Mouse (Mus musculus) gastrocnemius, postnatal 36 days (tissue): ENCODE measurements around the gene Isoc2a. TPM values are rescaled to one million over a fixed set of nuclear protein-coding genes. Genes with fewer than 3 reads are reported as not detected.
"Not testable (repeated sequence)": the region's sequence is repeated elsewhere in the genome, so short reads cannot be mapped to it uniquely, and the experiment has no call there.

Experiments
- DNase-seq, 2 experiments: peaks; one replicate each; pipeline ENCODE4 v3.0.0; 2022
- intact Hi-C: fragments of 180-260 bp; cut with DNase I; formaldehyde crosslinking; loops from one replicate; pipeline ENCODE4 v1.15.1; 2025
- total RNA-seq, 2 experiments: library from RNA; stranded (reverse); gene quantifications; 2 replicates each; pipeline ENCODE4 v1.2.3; 2021

The Isoc2a gene
- total RNA-seq, 2 experiments from 2014 or later = 21.0 to 28.3 TPM

DNA sequence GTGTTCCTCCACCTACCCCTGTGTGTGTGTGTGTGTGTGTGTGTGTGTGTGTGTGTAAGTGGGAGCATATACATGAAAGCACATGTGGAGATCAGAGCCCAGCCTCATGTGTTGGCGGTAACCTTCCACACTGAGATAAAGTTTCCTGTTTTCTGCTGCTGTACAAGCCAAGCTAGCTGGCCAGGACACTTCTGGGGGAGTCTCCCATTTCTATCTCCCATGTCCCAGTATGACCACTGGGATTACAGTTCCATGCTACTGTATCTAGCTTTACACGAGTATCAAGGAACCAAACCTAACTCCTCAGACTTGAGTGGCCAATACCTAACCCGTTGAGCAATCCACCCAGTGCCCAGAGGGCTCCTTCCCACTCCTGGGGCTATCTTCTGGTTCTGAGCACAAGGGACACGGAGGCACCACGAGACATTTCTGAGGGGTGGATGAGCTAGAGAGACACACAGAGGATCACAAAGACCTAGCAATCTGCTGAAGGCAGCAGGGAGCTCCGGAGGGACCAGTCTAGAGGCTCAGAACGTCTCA lies 13.3 kb upstream of the Isoc2a start:
- DNase-seq = no peak
- intact Hi-C loops = loop anchor here (10.0 kb wide), 2 partner anchors 49 to 51 kb away; partner anchors contain the start of genes Ube2s and Zfp628

DNA sequence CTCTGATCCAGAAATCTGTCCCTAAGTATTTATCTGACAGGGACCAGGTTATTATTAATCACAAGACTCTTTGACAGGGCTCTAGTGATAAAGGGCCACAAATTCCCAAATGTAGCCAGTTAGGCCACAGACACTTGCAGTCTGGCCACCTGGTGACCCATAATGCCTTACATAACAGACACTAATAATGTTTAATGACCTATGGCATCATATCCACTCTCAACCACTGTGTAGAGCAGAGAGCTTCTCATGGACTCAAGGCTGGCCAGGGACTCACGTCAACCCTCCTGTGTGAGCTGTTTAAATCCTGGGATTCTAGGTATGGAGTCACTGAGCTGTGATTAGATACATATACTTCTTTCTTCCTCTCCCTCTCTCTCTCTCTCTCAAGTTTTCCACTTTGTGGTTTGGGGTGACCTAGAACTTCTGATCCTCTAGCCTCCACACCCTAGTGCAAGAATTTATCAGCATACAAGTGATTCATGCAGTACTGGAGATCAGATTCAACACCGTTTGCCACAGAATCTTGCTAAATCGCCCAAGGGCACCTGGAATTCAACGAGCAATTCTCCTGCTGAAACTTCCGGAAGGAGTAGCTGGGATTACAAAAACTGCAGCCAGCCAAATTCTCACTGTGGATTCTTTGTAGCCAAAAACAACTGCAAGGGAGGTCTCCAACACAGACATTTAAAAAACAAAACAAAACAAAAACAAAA lies 12.7 kb upstream of the Isoc2a start:
- no peak for DNase-seq
- intact Hi-C loops = loop anchor here (10.0 kb wide), 2 partner anchors 49 to 51 kb away; partner anchors contain the start of genes Ube2s and Zfp628

DNA sequence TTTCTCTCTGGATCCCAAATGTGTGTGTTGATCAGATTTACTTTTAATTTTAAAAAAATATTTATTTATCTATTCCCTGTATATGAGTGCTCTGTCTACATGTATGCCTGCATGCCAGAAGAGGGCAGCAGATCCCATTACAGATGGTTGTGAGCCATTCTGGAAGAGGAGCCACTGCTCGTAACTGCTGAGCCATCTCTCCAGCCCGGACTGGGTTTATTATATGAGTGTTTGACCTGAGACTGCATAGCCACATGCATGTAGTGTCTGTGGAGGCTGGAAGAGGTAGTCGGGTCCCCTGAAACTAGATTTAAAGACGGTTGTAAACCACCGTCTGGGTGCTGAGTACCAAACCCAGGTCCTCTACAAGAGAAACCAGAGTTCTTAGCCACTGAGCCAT lies 11.9 kb upstream of the Isoc2a start:
- intact Hi-C loops = loop anchor here (10.0 kb wide), 2 partner anchors 50 kb away; partner anchors contain the start of genes Ube2s and Zfp628
- DNase-seq = no peak

DNA sequence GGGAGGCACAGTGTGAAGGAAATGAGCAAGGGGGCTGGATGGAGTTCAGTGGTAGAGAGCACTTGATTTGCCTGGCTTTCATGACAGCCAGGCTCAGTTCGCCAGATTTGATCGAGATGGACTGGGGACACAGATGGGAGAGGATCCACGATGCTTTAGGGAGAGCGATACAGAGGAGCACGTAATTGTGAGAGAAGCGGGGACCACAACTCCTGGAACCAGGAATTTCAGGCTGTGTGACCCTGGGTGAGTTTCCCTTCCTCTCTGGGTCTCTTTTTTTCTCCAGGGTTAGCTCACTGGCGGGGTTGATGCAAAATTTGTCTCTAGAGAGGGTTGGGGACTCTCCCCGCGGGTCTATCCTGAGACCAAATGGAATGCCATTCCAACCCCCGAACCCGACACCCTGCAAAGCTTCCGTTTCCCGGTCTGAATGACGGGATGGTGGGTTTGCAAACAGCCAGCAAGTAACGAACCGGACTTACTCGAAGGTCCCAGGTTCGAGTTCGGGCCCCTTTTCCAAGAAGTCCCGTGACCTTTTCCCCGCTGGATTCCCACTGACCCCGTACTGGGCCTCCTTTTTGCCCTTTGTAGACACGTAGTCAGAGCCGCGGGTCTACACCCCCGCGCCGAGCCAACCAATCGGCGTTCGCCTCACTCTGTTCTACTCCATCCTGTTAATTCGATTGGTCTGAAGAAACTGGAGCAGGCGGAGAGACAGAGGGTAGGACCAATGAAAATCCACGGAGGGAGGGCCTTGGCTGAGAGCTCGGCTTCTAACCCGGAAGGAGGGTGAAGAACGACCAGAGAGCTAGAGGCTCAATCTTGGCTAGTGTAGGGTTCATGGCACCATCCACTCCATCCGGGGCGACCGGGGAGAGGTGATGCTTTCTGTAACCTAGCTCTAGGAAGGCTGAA lies 11.1 kb upstream of the Isoc2a start:
- intact Hi-C loops = loop anchor here (10.0 kb wide), 2 partner anchors 49 to 51 kb away; partner anchors contain the start of genes Ube2s and Zfp628
- peak; percentile 96 for DNase-seq

DNA sequence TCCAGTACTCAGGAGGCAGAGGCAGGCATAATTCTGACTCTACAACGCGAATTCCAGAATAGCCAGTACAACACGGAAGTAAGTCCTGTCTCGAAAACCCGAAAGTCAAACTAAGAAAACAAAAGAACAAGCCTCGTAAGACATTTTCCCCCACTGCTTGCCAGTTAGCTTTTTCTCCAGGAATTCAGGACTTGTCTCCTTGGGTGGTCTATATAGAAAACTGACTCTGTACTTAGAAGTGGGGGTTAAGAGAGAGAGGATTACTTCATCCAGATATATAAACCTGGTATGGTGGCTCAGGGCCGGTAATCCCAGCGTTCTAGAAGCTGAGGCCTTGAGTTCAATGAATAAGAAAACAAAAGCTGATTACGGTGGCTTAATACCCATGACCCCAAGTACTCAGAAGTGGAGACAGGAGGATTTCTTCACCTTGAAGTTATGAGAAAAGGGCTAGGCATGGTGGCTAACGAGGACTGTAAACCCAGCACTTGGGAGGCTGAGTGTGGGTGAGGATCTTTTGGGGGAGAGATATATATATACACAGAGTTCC lies 10.2 kb upstream of the Isoc2a start:
- intact Hi-C loops = loop anchor here (10.0 kb wide), 2 partner anchors 48 to 52 kb away; partner anchors contain the start of genes Ube2s and Zfp628
- no peak for DNase-seq

DNA sequence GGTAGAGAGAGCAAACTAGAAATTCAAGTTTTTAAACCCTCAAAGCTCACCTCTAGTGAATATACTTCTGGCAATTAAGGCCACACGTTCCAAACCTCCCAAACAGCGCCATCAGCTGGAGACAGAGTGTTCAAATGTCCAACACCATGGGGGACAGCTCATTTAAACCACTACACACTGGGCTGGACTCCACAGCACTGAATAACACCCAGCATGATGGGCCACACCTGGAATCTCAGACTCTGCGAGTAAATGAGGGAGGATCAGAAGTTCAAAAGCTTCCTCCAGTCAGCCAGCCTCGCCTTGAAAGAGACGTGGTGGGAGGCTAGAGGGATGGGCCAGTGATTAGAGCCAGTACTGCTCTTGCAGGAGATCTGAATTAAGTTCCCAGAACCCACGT lies 6.8 kb upstream of the Isoc2a start, which contains the start of gene Isoc2b:
Gene Isoc2b, minus strand, starts transcription at position 126 of the 400 bp plus-strand sequence.
- intact Hi-C loops = loop anchor here (5.0 kb wide), 1 partner anchor 1277 kb away; no protein-coding TSS in a partner anchor
- no peak for DNase-seq

DNA sequence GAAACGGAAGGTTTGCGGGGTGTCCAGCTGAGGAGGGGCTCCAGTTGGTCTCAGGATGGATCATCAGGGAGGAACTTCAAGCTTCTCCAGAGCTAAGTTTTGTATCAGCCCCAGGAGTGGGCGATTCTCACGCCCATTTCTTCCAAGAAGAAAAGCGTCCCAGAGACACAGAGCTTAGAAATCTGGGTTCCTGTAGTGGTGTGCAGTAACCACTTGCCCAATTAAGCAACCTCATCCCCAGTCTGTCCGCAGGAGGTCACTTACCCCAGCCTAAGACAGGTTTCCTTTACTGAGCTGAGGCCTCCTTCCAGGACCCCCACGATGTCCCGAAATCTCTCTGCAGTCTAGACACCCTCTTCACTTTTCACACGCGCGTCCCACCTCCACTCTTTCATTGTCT lies 273 bp downstream of the Isoc2a start:
- no peak for DNase-seq
- intact Hi-C loops = no loop called here

DNA sequence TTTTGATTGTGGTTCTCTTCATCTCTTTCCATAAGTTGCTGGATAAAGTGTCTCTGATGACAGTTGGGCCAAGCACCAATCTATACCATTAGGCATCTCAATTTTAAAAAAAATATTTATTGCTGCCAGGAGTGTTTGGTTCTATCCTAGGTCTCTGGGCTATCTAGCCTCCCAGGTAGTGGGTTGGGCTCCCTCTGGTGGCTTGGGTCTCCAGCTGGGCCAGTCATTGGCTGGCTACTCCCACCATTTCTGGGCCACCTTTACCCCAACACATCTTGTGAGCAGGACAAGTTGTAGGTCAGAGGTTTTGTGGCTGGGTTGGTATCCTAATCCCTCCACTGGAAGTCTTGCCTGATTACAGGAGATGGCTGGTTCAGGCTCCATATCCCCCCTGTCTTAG lies 1.2 kb downstream of the Isoc2a start:
- no peak for DNase-seq
- intact Hi-C loops = no loop called here

DNA sequence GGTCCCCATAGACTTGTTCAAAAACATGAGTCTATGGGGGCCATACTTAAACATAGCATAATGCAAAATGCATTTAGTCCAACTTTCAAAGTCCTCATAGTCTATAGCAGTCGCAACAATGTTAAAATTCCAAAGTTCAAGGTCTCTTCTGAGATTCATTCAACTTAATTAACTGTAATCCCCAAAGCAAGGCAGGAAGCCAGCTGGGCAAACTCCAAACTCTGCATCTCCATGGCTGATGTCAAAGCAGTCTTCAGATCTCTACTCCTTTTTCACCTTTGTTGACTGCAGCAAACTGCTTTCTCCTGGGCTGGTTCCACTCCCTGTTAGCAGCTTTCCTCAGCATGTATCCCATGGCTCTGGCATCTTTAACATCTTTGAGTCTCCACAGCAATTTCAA lies 2.1 kb downstream of the Isoc2a start:
- intact Hi-C loops, DNase-seq: not testable (repeated sequence)

DNA sequence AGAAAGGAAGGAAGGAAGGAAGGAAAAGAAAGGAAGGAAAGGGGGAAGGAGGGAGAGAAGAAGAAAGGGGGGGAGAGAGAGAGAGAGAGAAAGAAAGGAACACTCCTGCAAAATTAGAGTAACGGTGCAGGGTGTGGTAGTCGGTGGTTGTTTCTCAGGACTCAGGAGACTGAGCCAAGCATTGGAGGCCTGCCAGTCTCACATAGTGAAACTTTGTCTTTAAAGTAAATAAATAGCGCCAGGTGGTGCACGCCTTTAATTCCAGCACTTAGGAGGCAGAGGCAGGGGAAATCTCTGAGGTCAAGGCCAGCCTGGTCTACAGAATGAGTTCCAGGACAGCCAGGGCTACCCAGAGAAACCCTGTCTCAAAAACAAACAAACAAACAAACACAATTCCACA lies 9.7 kb downstream of the Isoc2a start:
- intact Hi-C loops = no loop called here
- DNase-seq = no peak

DNA sequence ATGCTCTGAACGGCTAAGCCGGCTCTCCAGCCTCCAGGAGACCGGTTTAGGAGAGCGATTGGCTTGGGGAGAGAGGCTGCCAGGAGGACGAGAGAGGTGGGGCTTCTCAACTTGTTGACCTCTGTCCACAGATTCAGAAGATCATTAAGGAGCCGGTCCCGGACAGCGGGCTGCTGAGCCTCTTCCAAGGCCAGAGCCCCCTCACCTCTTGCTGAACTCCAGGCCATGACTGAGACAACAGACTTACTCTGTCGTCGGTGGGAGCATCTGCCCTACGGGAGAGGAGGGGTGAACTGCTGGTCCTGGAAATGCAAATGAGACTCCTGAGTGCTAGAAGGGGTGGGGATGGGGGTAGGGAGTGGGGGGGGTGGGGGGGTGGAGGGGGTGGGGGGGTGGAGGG lies 18.2 kb downstream of the Isoc2a start:
- DNase-seq = no peak
- intact Hi-C loops = no loop called here

DNA sequence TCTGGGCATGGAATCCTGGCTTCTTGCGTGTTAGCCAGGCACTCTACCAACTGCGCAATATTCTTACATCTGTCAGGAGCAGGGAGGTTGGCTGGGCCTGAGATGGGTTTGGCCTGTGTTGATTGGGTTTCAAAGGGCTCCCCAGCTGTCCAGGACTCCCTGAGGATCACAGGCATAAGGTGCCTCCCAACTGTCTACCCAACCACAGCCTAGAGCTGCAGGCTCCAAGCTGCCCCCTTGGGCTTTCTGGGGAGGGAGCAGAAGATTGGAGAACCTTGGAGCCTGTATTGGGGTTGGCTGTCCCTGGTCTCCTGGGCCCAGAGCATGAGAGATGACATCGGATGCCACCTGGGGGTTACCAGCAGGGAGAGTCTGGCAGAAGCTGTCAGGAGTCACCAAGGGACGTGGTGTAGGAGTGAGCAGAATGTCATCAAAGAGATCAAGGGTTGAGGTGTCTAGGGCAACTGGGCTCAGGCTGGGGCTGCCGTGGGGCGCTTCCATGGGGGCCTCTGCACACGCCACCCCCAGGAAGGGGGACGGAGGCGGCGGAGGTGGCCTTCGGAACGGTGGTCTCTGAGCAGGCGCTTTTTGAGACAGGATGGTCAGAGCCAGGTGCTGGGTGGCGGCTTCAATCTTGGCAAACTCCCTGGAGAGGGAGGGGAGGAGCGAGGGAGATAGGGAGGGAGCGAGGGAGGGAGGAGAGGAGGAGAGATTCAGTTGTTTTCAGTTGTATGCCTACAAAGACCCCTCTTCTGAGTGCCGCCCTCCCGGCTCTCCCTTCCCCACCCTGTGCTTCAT lies 22.1 kb downstream of the Isoc2a start:
- DNase-seq = no peak
- intact Hi-C loops = no loop called here

DNA sequence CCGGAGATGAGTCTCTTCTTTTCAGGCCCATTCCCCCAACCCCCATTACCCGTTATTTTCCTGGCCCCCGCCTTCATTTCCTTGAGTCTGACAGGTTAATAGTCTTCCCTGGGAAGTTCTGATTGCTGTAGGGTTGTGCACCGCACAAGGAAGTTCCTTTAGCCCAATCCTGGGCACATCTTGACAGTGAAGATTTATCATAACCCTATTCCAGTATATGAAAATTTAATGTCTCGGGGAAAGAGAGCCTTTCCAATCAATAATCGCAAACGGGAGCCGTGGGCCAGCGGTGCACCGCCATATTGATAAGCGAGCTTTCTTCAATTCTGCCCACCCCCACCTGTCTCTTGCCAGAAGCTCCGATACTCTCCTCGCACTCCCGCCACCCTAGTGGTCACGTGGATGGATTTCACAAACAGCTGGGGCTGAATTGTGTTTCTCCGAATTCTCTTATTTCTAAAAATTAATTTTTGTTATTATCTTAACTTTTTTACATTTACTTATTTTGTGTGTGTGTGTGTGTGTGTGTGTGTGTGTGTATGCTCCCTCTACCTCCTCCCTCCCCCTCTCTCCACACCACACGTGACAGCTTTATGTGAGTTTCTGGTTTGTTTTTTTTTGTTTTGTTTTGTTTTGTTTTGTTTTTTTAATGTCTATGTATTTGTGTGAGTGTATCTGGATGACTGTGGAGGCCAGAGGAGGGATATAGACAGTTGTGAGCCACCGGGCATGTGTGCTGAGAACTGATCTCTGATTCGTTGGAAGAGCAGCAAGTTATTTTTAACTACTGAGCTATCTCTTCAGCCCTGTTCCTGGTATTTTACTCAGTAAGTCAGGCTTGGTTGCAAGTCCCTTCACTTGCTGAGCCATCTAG lies 22.9 kb downstream of the Isoc2a start:
- intact Hi-C loops = no loop called here
- DNase-seq = no peak

DNA sequence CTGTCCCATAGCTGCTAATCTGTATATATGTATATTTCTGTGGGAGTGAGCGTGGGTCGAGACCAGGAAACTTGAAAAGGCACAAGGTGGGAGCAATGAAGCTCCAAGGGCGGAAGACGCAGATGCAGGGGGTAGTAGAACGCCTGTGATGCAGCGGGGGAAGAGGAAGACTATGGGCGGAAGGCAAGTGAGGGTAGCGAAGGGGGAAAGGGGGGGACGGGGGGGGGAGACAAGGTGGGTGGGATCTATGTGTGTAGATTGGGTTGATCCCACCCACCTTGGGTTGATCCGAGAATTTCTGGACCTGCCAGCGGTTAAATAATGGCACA lies 23.5 kb downstream of the Isoc2a start:
- DNase-seq = no peak
- intact Hi-C loops = no loop called here

DNA sequence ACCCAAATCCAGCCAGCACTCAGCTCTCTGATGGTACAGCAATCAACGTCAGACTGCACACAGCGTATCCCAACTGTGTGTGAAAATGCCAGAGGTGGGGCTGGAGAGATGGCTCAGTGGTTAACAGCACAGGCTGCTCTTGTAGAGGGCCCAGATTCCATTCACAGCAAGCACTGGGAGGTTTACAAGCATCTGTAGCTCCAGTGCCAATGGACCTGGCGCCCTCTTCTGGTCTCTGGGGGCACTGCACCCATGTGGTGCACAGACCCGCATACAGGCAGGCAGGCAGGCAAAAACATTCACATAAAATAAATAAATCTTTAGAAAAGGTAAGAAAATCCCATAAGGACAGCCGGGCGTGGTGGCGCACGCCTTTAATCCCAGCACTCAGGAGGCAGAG lies 24.2 kb downstream of the Isoc2a start:
- no peak for DNase-seq
- intact Hi-C loops = no loop called here

DNA sequence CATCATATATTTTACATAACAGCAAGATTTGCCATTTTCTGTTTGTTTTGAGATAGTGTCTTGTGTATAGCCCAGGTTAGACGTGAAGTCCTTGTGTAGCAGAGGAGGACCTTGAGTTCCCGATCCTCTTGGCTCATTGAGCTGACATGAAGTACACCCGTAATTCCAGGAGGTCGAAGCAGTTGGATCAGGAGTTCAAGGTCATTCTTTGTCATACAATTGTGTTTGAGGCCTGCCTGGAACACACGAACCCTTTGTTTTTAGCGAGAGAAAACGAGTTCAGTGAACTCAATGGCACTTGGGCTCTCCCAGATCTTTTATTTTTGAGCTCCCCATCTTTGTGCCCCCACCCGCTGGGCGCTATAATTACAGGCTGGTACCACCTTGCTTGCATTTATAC lies 25.5 kb downstream of the Isoc2a start:
- intact Hi-C loops = no loop called here
- DNase-seq = no peak

DNA sequence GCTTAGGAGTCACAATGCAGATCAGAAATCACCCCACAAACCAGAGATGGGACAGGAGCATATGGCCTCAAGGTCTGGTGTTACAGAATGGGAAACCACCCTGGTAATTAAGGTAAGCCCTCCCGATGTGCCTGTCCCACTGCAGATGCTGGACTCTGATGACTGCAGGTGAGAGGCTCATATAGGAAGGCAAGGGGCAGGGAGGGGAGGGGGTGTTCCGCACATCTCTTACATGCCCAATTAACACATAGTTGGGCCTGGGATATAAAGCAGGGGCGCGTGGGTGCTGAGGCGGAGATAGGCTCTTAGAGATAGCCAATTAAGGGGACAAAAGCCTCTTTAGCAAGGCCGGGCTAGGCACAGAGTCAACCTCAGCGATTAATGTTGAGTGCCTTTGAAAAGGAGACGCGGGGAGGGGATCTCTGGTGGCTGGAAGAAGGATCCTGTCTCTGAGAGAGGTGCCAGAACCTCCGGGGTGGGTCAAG lies 29.6 kb downstream of the Isoc2a start, which contains the start of gene Gm36210:
Gene Gm36210, minus strand, starts transcription at position 51 of the 485 bp plus-strand sequence.
- no peak for DNase-seq
- intact Hi-C loops = no loop called here

DNA sequence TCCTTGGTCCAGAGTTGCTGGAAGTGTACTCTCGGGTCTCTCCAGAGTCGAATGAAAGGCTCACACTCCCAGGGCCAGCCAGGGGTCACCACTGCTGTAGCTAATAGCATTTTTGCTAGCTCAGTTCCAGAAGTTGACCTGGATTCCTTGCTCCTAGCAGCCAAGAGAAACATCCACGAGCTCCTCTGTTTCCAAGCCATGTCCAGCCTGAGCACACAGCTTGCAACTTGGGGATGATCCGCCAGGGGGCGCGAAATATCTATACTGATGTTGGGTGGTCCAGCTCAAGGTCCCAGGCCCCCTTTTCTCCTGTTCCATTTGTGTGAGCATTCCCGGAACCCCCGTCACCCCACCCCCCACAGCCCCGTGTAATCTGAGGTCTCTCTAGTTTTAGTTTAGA lies 34.6 kb downstream of the Isoc2a start:
- intact Hi-C loops = loop anchor here (10.0 kb wide), 1 partner anchor 47 kb away; no protein-coding TSS in a partner anchor
- peak in 1 of 2 experiments; percentile 54 for DNase-seq

DNA sequence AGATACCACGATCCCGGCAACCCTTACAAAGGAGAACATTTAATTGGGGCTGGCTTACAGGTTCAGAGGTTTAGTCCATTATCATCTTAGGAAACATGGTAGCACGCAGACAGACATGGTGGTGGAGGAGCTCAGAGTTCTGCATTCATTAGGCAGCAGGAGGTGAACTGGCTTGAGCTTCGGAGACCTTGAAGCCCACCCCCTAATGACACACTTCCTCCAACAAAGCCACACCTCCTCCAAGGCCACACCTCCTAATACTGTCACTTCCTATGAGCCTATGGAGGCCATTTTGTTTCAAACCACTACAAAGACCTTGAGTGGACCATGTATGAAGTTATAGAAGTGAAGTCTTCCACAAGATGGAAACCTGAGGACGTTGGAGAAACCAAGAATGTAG lies 35.3 kb downstream of the Isoc2a start:
- no peak for DNase-seq

More for the DNA sequence above, 35.3 kb downstream of the Isoc2a start:
- intact Hi-C loops = loop anchor here (10.0 kb wide), 1 partner anchor 47 kb away; no protein-coding TSS in a partner anchor
